8 mouse cellular contexts compared by ENCODE assay signal in the genomic region with DNA sequence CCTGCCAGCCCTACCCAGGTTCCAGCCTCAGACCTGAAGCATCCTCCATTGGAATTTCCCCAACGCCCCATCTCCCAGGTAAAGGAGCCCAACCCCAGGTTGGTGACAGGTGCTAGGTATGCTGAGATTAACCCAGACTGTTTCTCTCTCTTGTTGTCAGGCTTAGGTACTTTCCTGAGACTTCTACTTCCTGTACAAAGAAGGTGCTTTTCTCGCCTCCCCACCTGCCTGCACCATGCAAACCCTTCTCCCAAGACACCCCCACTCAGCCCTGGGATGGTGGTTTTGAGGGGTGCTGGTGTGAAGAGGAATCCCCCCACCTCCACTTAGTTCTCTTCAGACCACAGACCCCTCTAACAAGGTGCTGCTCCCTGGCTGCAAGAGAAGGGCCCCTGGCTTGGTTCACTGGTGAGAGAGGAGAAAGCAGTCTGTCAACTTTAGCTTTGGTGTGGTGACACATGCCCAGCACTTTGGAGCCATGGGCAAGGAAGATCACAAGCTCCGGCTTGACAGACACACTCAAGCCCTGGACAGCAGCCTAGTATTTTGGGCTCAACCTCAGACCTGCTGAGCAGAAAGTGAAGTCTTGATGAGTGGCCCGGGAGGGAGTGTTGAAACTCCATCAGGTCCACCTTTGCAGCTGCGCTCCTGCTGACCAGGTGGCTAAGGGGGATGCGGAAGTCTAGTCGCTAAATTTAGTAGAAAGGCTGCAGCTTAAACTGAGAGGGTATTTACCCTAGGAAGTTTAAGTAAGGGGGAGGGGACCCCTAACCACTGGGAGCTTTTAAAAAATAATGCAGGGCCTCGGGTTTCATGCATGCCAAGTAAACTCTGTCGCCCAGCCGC. TPM values are rescaled to one million over a fixed set of nuclear protein-coding genes. Genes with fewer than 3 reads are reported as not detected.
A peak's percentile ranks its signal among the peaks of the same experiment; 100 is the strongest.
DNase-seq lines count a peak whose midpoint lies in the region; ATAC-seq lines count a peak whose summit lies in the region.

No protein-coding gene starts in this region.

- no peak for ATAC-seq in embryonic facial prominence, embryonic 15.5 days (ENCODE audit: insufficient number of reproducible peaks, low FRiP score, low TSS enrichment, low read depth)
- ATAC-seq in limb, embryonic 15.5 days (ENCODE audit: insufficient number of reproducible peaks, low FRiP score, low TSS enrichment, low read depth), result no peak
- no peak for ATAC-seq in stomach, embryonic 14.5 days (ENCODE audit: insufficient number of reproducible peaks, insufficient read depth, low FRiP score, low read depth)
- ATAC-seq in midbrain, embryonic 16.5 days, result no peak

- peaks cover 17% of the 10 kb centered on the region; the same call in 1 of the 2 replicates for H3K36me3 ChIP-seq in embryonic facial prominence, embryonic 15.5 days
- peaks cover 16% of the 10 kb centered on the region for H3K36me3 ChIP-seq in limb, embryonic 15.5 days
- H3K36me3 ChIP-seq in stomach, embryonic 14.5 days (ENCODE audit: control insufficient read depth, insufficient read depth, low read length), result peaks cover 7% of the 10 kb centered on the region
- H3K36me3 ChIP-seq in midbrain, embryonic 16.5 days (ENCODE audit: control insufficient read depth, insufficient read depth, low read length), result 0 out of 2 replicates have a peak, but pooled peaks cover 2% of the 10 kb centered on the region

- peak overlapping the region; percentile 38; the same call in 1 of the 2 replicates for H3K4me2 ChIP-seq in embryonic facial prominence, embryonic 15.5 days (replicated peaks)
- H3K4me2 ChIP-seq in limb, embryonic 15.5 days, result peak overlapping the region; percentile 42
- peak overlapping the region; percentile 23 for H3K4me2 ChIP-seq in stomach, embryonic 14.5 days (replicated peaks; ENCODE audit: low read depth, low read length)
- no peak overlapping the region for H3K4me2 ChIP-seq in midbrain, embryonic 16.5 days (ENCODE audit: low read length)

- no peaks in the 10 kb centered on the region for H3K27me3 ChIP-seq in embryonic facial prominence, embryonic 15.5 days
- no peaks in the 10 kb centered on the region for H3K27me3 ChIP-seq in limb, embryonic 15.5 days
- no peaks in the 10 kb centered on the region for H3K27me3 ChIP-seq in stomach, embryonic 14.5 days (ENCODE audit: control insufficient read depth, insufficient read depth, low read length)
- no peaks in the 10 kb centered on the region for H3K27me3 ChIP-seq in midbrain, embryonic 16.5 days (ENCODE audit: control insufficient read depth, insufficient read depth, low read depth, low read length)

- 21% methylated on average over 10 of the region's 10 CpGs for WGBS in embryonic facial prominence, embryonic 15.5 days
- WGBS in limb, embryonic 15.5 days, result 24% methylated on average over 10 of the region's 10 CpGs
- 31% methylated on average over 10 of the region's 10 CpGs for WGBS in stomach, embryonic 14.5 days
- WGBS in midbrain, embryonic 16.5 days, result 59% methylated on average over 10 of the region's 10 CpGs

- no peaks in the 10 kb centered on the region for H3K9me3 ChIP-seq in embryonic facial prominence, embryonic 15.5 days (replicated peaks)
- H3K9me3 ChIP-seq in limb, embryonic 15.5 days, result no peaks in the 10 kb centered on the region
- H3K9me3 ChIP-seq in stomach, embryonic 14.5 days (ENCODE audit: control insufficient read depth, low read depth, low read length), result no peaks in the 10 kb centered on the region
- H3K9me3 ChIP-seq in midbrain, embryonic 16.5 days (replicated peaks; ENCODE audit: control insufficient read depth, low read length, poor library complexity, severe bottlenecking), result no peaks in the 10 kb centered on the region

- H3K4me3 ChIP-seq in embryonic facial prominence, embryonic 15.5 days (replicated peaks), result peak overlapping the region; percentile 10; the same call in 1 of the 2 replicates
- H3K4me3 ChIP-seq in limb, embryonic 15.5 days, result peak overlapping the region; percentile 18
- H3K4me3 ChIP-seq in stomach, embryonic 14.5 days (ENCODE audit: low read depth, low read length), result no peak overlapping the region
- H3K4me3 ChIP-seq in midbrain, embryonic 16.5 days (ENCODE audit: low read depth, low read length), result no peak overlapping the region

- peak; percentile 63 to 74 for DNase-seq in lung, adult 18-20 months
- DNase-seq in lung, postnatal 36 days, result no peak
- DNase-seq in right cerebral cortex, adult 2 months (ENCODE audit: low spot score in 2 of 2), result no peak
- DNase-seq in gastrocnemius, adult 8-10 months (ENCODE audit: low spot score in 2 of 2), result no peak

- H3K4me1 ChIP-seq in embryonic facial prominence, embryonic 15.5 days, result peaks cover 59% of the 10 kb centered on the region
- H3K4me1 ChIP-seq in limb, embryonic 15.5 days, result peaks cover 58% of the 10 kb centered on the region
- H3K4me1 ChIP-seq in stomach, embryonic 14.5 days (ENCODE audit: control insufficient read depth, insufficient read depth, low read length), result peaks cover 56% of the 10 kb centered on the region
- H3K4me1 ChIP-seq in midbrain, embryonic 16.5 days (ENCODE audit: control insufficient read depth, insufficient read depth, low read length), result peaks cover 4% of the 10 kb centered on the region

- peak overlapping the region; percentile 95 for H3K27ac ChIP-seq in embryonic facial prominence, embryonic 15.5 days (replicated peaks)
- peak overlapping the region; percentile 95 for H3K27ac ChIP-seq in limb, embryonic 15.5 days
- peak overlapping the region; percentile 95 for H3K27ac ChIP-seq in stomach, embryonic 14.5 days (ENCODE audit: low read length)
- no peak overlapping the region for H3K27ac ChIP-seq in midbrain, embryonic 16.5 days (ENCODE audit: low read length)

- no peak overlapping the region for H3K9ac ChIP-seq in embryonic facial prominence, embryonic 15.5 days
- H3K9ac ChIP-seq in limb, embryonic 15.5 days, result no peak overlapping the region
- no peak overlapping the region for H3K9ac ChIP-seq in stomach, embryonic 14.5 days (replicated peaks; ENCODE audit: low read depth, low read length)
- no peak overlapping the region for H3K9ac ChIP-seq in midbrain, embryonic 16.5 days (ENCODE audit: low read depth, low read length)

RNA-seq across cellular contexts. Expression of gene Mcl1, which starts 14.5 kb away (rescaled TPM):
- polyA plus RNA-seq in embryonic facial prominence, embryonic 15.5 days (2015; fragmentation: Nextera tagmentation; extraction: Ambion mirVana), result 51.8 and 55.4 TPM in 2 replicates
- 35.2 and 46.1 TPM in 2 replicates for polyA plus RNA-seq in limb, embryonic 15.5 days (2015; fragmentation: Nextera tagmentation; extraction: Ambion mirVana)
- polyA plus RNA-seq in stomach, embryonic 14.5 days (2014; fragmentation: Nextera tagmentation; extraction: Ambion mirVana), result 47.0 and 61.2 TPM in 2 replicates
- total RNA-seq in gastrocnemius, adult 8-10 months (2022), result 100 to 1,000 TPM in 3 of 4 experiments, 10 to 100 TPM in 1; 95.7 to 113 (median 106) TPM
- polyA plus RNA-seq in midbrain, embryonic 16.5 days (2015; fragmentation: Nextera tagmentation; extraction: Ambion mirVana), result 37.9 and 43.1 TPM in 2 replicates

RNA-seq across cellular contexts. Expression of gene Adamtsl4, which starts 14.6 kb away (rescaled TPM):
- 3.8 and 4.2 TPM in 2 replicates for polyA plus RNA-seq in embryonic facial prominence, embryonic 15.5 days (2015; fragmentation: Nextera tagmentation; extraction: Ambion mirVana)
- polyA plus RNA-seq in limb, embryonic 15.5 days (2015; fragmentation: Nextera tagmentation; extraction: Ambion mirVana), result 5.4 and 11.2 TPM in 2 replicates
- polyA plus RNA-seq in stomach, embryonic 14.5 days (2014; fragmentation: Nextera tagmentation; extraction: Ambion mirVana), result 3.1 and 5.3 TPM in 2 replicates
- total RNA-seq in gastrocnemius, adult 8-10 months (2022), result 10 to 100 TPM; 13.8 to 23.4 (median 18.2) TPM
- polyA plus RNA-seq in midbrain, embryonic 16.5 days (2015; fragmentation: Nextera tagmentation; extraction: Ambion mirVana), result 0.80 and 1.0 TPM in 2 replicates

RNA-seq across cellular contexts. Expression of gene Ensa, which starts 48.3 kb away (rescaled TPM):
- 74.8 and 77.9 TPM in 2 replicates for polyA plus RNA-seq in embryonic facial prominence, embryonic 15.5 days (2015; fragmentation: Nextera tagmentation; extraction: Ambion mirVana)
- polyA plus RNA-seq in limb, embryonic 15.5 days (2015; fragmentation: Nextera tagmentation; extraction: Ambion mirVana), result 73.4 and 74.7 TPM in 2 replicates
- polyA plus RNA-seq in stomach, embryonic 14.5 days (2014; fragmentation: Nextera tagmentation; extraction: Ambion mirVana), result 76.3 and 81.3 TPM in 2 replicates
- 100 to 1,000 TPM; 104 to 118 (median 108) TPM for total RNA-seq in gastrocnemius, adult 8-10 months (2022)
- 128 and 131 TPM in 2 replicates for polyA plus RNA-seq in midbrain, embryonic 16.5 days (2015; fragmentation: Nextera tagmentation; extraction: Ambion mirVana)

Comparison
In these comparisons a context has a peak if more than half of its experiments do, and no peak if none do; other contexts are left out.
1. DNase-seq: peak in lung, adult 18-20 months (2 of 2); none in lung, postnatal 36 days (single experiment), right cerebral cortex, adult 2 months (0 of 2) and gastrocnemius, adult 8-10 months (0 of 2).
2. H3K4me3 ChIP-seq: peak in embryonic facial prominence, embryonic 15.5 days (single experiment) and limb, embryonic 15.5 days (single experiment); none in stomach, embryonic 14.5 days (single experiment) and midbrain, embryonic 16.5 days (single experiment).